Mouse (Mus musculus): ENCODE measurements around the gene Ebf3. TPM values are rescaled to one million over a fixed set of nuclear protein-coding genes. Genes with fewer than 3 reads are reported as not detected.

Ebf3 gene
- polyA plus RNA-seq, 1 experiment from 2014 or later, result 1.1 TPM

DNA sequence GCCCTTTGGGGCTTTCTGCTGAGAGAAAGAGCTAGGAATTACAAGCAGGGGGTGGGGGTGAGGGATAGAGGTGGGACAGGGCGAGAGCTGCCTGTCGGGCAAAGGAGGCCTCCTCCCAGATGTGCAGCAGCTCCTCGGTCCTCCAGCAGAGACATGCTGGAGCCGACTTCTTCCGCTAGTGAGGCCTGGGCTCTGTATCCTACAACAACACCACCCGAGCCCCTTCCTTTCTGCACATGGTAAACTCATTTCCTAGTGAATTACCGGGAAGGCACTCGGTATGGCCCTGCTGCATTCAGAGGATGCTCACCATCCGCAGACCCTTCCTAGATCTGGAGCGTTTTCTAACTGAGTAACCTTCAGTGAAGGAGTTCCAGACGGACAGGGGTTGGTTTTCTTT is 14.1 kb downstream of the Ebf3 start:
- H3K4me1 ChIP-seq, result peaks cover 35% of the 10 kb centered on the region
- H3K27ac ChIP-seq, result no peak overlapping the region
- H3K4me2 ChIP-seq, result no peak overlapping the region
- 55% methylated on average over 11 of the region's 11 CpGs for WGBS
- H3K36me3 ChIP-seq (ENCODE audit: poor library complexity, severe bottlenecking), result no peaks in the 10 kb centered on the region
- H3K9ac ChIP-seq, result no peak overlapping the region
- no peaks in the 10 kb centered on the region for H3K9me3 ChIP-seq (replicated peaks)
- H3K27me3 ChIP-seq, result peaks cover 88% of the 10 kb centered on the region
- no peak overlapping the region for H3K4me3 ChIP-seq
- no peak for ATAC-seq

DNA sequence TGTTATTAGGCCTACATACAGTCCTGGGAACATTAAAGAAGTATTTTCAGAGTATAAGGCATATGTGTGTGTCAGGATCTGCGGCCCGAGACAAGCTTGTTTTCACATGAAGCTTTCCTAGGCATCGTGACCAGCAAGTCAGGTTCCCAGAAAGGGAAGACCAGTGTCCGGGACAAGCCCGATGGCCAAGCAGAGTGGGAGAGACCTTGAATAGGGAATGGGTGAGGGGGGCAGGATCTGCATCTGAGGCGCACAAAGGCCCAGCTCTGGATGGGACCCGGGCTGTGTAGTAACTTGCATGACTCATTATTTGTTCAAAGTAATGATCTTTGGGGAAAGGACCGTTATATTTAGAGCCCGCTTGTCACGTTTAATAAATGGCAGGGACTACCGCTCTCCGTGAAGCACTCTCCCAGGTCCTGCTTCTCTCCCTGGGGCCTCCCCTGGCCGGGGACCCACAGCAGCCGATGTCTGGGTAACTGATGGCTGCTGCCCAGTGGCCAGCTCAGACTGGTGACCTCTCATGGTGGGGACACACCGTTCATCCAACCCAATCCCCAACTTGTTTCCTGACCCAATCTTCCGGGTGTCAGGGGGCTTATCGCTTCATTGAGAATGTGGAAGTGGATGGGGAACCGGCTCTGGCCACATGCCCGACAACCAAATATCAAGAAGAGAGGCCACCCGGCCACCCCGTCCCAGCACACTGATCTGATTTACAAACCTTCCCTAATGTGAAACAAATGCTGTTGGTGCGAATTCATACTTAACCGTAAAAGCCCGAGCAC is 16.5 kb downstream of the Ebf3 start:
- Histone ChIP-seq H3K9me3 (replicated peaks) (no peaks in the 10 kb centered on the region), H3K4me3 (no peak overlapping the region), H3K27ac (no peak overlapping the region), H3K9ac (no peak overlapping the region), H3K4me2 (no peak overlapping the region), H3K36me3 (ENCODE audit: poor library complexity, severe bottlenecking) (no peaks in the 10 kb centered on the region), H3K4me1 (peaks cover 24% of the 10 kb centered on the region), H3K27me3 (peaks cover 80% of the 10 kb centered on the region)
- WGBS, result 82% methylated on average over 24 of the region's 24 CpGs
- ATAC-seq, result no peak

DNA sequence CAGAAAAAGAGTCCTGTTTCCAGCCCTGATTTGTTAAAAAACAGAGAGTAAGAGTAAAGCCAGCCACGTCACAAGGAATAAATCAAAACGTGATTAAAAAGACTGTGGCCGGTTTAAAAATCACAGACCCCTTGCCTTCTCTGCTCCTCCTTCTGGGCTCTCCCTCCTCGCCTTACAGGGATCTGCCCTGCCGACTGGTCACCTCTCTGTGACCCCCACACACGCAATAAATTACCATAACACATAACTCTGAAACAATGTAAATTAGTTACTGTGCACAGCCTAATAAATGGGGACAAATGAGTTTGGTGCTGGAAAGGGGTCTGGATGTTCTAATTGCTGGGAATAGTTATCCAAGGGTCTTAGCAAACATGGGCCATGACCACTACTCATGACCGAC is 17.1 kb downstream of the Ebf3 start:
- no peaks in the 10 kb centered on the region for H3K9me3 ChIP-seq (replicated peaks)
- WGBS, result 52% methylated on average over 7 of the region's 7 CpGs
- peaks cover 17% of the 10 kb centered on the region for H3K4me1 ChIP-seq
- ATAC-seq, result no peak
- peaks cover 80% of the 10 kb centered on the region for H3K27me3 ChIP-seq
- H3K4me3 ChIP-seq, result no peak overlapping the region
- no peak overlapping the region for H3K4me2 ChIP-seq
- no peak overlapping the region for H3K27ac ChIP-seq
- H3K9ac ChIP-seq, result no peak overlapping the region
- no peaks in the 10 kb centered on the region for H3K36me3 ChIP-seq (ENCODE audit: poor library complexity, severe bottlenecking)

DNA sequence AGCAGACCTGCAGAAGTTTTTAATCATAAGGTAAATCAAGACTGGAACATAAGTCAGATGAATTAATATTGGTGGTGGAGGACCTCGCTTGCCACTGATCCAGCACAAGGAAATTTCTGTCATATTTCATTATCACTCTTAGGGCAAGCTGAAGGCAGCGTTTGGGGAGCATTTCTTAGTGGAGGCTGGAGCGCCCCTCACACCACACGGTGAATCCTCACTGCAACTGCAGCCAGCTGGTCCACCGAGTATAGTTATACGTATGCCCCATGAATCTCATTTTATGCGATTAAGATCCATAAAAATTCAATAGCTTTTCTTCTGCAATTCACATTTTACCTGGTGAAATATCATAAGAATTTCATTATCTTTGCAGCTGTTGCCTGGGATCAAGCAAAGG is 18.6 kb downstream of the Ebf3 start:
- H3K9ac ChIP-seq, result no peak overlapping the region
- 82% methylated on average over 7 of the region's 7 CpGs for WGBS
- no peak for ATAC-seq
- peaks cover 82% of the 10 kb centered on the region for H3K27me3 ChIP-seq
- no peak overlapping the region for H3K4me2 ChIP-seq
- no peak overlapping the region for H3K4me3 ChIP-seq
- no peak overlapping the region for H3K27ac ChIP-seq
- no peaks in the 10 kb centered on the region for H3K36me3 ChIP-seq (ENCODE audit: poor library complexity, severe bottlenecking)
- no peaks in the 10 kb centered on the region for H3K9me3 ChIP-seq (replicated peaks)
- H3K4me1 ChIP-seq, result peaks cover 4% of the 10 kb centered on the region; the same call in 1 of the 2 replicates

DNA sequence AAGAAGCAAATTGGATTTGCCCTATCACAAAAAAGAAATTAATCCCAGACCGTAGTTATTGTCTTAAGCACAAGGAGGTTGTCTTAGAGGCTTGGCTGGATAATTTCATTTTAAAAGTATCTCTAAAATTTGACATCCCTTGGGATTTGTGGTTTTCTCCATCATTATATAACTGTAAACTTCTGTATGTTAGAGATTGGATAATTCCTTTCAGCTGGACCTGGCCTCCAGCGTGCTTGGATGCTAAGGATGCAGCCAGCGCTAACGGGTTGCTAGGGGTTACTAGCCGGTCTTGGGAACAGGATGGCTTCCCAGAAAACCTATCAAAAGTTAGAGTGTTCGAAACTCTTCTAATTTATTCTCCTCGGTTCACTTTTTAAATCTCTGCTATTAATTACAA is 19.8 kb downstream of the Ebf3 start:
- Histone ChIP-seq H3K4me1 (no peaks in the 10 kb centered on the region; the same call in 1 of the 2 replicates), H3K27me3 (peaks cover 79% of the 10 kb centered on the region), H3K9me3 (replicated peaks) (no peaks in the 10 kb centered on the region), H3K4me2 (no peak overlapping the region), H3K9ac (no peak overlapping the region), H3K36me3 (ENCODE audit: poor library complexity, severe bottlenecking) (no peaks in the 10 kb centered on the region), H3K4me3 (no peak overlapping the region), H3K27ac (no peak overlapping the region)
- ATAC-seq, result no peak
- 51% methylated on average over 7 of the region's 7 CpGs for WGBS

DNA sequence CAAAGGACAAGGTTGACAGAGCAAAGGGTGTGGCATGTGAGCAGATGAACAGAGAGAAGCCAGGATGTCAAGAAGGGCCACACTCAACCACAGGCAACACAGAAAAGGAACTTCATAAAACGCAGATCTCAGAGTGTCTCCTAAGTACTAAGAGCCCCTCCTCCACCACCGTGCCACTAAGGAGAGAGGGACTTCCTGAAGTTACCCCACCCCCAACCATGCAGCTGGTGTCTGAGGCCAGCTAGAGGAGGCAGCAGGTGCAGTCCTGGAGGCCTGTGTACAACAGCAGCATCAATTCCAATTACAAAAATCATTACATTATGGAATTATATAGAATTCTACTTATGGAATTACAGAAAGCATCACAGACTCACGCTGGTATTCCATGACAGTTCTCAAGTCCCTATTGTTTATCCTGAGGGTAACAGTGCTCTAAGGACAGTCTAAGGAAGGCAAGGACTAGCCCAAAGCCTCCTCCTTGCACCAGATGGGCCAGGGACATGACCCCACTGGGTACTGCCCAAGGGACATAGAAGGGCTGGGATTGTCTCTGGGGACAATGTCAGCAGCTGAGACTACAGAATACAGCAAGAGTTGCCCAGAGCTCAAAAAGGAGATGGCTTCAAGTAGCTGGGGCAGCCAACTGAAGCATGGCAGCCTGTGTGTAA is 24.8 kb downstream of the Ebf3 start:
- no peak overlapping the region for H3K4me2 ChIP-seq
- no peak overlapping the region for H3K27ac ChIP-seq
- no peaks in the 10 kb centered on the region for H3K36me3 ChIP-seq (ENCODE audit: poor library complexity, severe bottlenecking)
- H3K4me3 ChIP-seq, result no peak overlapping the region
- peaks cover 55% of the 10 kb centered on the region for H3K27me3 ChIP-seq
- 66% methylated on average over 3 of the region's 3 CpGs for WGBS
- no peaks in the 10 kb centered on the region for H3K9me3 ChIP-seq (replicated peaks)
- H3K9ac ChIP-seq, result no peak overlapping the region
- no peak for ATAC-seq
- H3K4me1 ChIP-seq, result peaks cover 6% of the 10 kb centered on the region; the same call in 1 of the 2 replicates

DNA sequence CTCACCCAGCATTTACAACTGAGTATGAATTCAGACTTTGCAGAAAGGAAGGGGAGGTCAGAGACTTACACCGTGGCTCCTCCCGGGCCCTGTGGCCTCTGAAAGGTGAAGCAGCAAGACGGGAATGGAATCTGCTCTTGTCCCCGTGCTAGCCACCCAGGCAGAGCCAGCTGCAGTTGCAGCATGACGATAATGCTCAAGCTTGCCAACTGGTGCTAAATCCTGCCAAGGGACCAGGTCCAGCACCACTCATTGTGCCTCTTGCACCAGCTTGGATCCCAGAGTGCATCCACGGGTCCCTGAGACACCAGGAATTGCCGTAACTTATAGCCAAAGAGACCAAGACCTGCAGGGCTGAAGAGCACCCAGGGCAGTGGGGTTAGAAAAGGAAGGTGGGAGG is 36.1 kb downstream of the Ebf3 start:
- Histone ChIP-seq H3K4me2 (no peak overlapping the region), H3K4me3 (no peak overlapping the region), H3K9ac (no peak overlapping the region), H3K9me3 (replicated peaks) (no peaks in the 10 kb centered on the region), H3K27me3 (peaks cover 57% of the 10 kb centered on the region), H3K36me3 (ENCODE audit: poor library complexity, severe bottlenecking) (no peaks in the 10 kb centered on the region), H3K27ac (no peak overlapping the region), H3K4me1 (no peaks in the 10 kb centered on the region)
- ATAC-seq, result no peak
- 85% methylated on average over 7 of the region's 7 CpGs for WGBS

DNA sequence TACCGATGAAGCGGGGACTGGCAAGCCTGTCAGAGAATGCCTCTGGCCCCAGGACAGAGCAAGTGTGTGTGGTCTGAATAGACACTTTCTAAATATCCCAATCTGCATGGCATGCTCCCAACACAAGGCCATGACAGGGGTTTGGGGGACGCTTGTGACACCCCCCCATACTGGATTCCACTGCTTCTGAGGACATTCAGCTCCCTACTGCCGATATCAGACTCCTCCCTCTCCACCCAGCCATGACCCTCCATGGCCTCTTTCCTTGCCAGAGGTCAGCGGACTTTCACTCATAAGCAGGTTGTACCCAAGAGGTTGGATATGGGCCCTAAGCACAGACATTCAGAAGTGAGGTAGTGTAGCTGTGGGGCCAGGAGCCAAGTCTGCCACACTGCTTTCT is 36.5 kb downstream of the Ebf3 start:
- peaks cover 57% of the 10 kb centered on the region for H3K27me3 ChIP-seq
- H3K4me1 ChIP-seq, result peaks cover 3% of the 10 kb centered on the region; the same call in 1 of the 2 replicates
- whole genome bisulfite sequencing, result 84% methylated on average over 5 of the region's 5 CpGs
- no peaks in the 10 kb centered on the region for H3K36me3 ChIP-seq (ENCODE audit: poor library complexity, severe bottlenecking)
- H3K4me2 ChIP-seq, result no peak overlapping the region
- H3K27ac ChIP-seq, result no peak overlapping the region
- H3K9me3 ChIP-seq (replicated peaks), result no peaks in the 10 kb centered on the region
- no peak for ATAC-seq
- no peak overlapping the region for H3K4me3 ChIP-seq
- H3K9ac ChIP-seq, result no peak overlapping the region

DNA sequence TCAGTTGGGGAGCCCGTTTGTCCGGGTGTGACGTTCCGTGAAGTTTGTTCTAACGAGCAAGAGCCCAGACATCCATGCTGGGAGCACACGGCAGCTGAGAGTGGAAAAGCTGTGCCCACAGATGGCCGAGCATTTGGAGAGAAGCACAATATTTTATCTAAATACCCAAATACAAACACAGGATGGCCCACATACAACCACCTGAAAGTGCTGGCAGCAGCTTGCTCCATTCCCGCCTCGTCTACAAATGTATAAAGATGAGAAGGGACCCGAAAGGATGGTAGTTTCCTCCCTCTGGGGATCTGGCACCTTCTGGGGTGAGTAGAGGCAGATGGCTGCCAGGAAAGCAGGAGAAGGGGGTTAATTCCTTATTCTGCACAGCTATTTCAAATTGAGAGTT is 42.0 kb downstream of the Ebf3 start:
- ATAC-seq, result peak; percentile 79; the same call in 1 of the 2 replicates
- Histone ChIP-seq H3K4me3 (no peak overlapping the region), H3K36me3 (ENCODE audit: poor library complexity, severe bottlenecking) (no peaks in the 10 kb centered on the region), H3K4me2 (no peak overlapping the region), H3K27ac (no peak overlapping the region), H3K27me3 (peaks cover 80% of the 10 kb centered on the region), H3K9ac (no peak overlapping the region), H3K9me3 (replicated peaks) (no peaks in the 10 kb centered on the region), H3K4me1 (peaks cover 25% of the 10 kb centered on the region; the same call in 1 of the 2 replicates)
- WGBS, result 58% methylated on average over 10 of the region's 10 CpGs

DNA sequence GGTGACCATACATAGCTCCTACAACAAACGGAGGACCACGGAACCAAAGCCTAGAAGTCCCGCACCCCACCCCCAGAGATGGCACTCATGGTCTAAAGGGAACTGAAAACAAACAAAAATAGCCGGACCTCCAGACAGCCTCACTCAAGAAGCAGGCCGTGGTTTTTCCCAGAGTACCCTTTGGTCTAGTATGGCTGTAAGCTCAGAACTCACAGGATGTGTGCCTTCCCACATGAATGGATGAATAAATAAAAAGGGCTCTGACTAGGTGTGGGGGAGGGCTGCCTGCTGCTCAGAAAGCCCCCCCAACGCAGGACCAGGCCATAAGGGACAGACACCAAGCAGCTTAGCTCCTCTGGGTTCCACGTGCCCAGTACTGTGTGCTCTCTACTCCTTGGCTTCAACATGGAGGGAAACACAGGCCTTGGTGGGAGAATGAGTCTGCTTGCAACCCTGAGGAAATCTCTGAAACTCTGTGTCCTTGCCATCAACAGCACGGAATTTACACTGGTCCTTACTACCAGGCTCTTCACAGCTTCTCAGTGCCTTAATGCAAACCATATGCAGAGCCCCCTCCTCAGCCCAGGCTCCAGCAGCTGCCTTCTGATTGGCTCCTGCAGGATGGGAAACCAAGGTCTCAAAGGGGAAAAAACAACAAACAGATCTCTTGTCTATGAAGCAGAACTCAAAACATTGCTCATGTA is 45.6 kb downstream of the Ebf3 start:
- Histone ChIP-seq H3K4me2 (no peak overlapping the region), H3K9ac (no peak overlapping the region), H3K9me3 (replicated peaks) (no peaks in the 10 kb centered on the region), H3K27me3 (peaks cover 80% of the 10 kb centered on the region), H3K4me1 (peaks cover 38% of the 10 kb centered on the region), H3K27ac (no peak overlapping the region), H3K4me3 (no peak overlapping the region), H3K36me3 (ENCODE audit: poor library complexity, severe bottlenecking) (no peaks in the 10 kb centered on the region)
- WGBS, result 84% methylated on average over 8 of the region's 8 CpGs
- ATAC-seq, result no peak

DNA sequence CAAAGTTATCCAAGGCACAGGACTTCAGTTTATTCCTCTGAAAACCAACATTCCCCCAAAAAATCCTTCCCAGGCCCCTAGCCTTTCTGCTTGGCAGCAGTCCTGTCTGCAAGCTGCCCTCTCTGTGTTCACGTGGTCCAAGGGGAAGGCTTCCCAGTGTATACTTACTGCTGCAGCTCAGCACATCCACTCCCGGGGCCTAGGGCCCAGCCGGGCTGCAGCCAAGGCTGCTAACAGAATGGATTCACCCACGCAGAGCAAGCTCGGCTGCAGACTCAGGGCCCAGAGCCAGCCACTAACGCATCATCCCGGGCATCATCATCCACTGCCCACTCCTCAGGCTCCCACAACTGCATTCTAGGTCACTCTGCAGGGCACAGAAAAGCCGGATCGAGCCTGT is 46.8 kb downstream of the Ebf3 start:
- H3K9ac ChIP-seq, result no peak overlapping the region
- H3K27me3 ChIP-seq, result peaks cover 78% of the 10 kb centered on the region
- ATAC-seq, result no peak
- peaks cover 32% of the 10 kb centered on the region for H3K4me1 ChIP-seq
- no peaks in the 10 kb centered on the region for H3K9me3 ChIP-seq (replicated peaks)
- no peaks in the 10 kb centered on the region for H3K36me3 ChIP-seq (ENCODE audit: poor library complexity, severe bottlenecking)
- no peak overlapping the region for H3K4me3 ChIP-seq
- H3K4me2 ChIP-seq, result no peak overlapping the region
- 68% methylated on average over 9 of the region's 9 CpGs for WGBS
- H3K27ac ChIP-seq, result no peak overlapping the region

DNA sequence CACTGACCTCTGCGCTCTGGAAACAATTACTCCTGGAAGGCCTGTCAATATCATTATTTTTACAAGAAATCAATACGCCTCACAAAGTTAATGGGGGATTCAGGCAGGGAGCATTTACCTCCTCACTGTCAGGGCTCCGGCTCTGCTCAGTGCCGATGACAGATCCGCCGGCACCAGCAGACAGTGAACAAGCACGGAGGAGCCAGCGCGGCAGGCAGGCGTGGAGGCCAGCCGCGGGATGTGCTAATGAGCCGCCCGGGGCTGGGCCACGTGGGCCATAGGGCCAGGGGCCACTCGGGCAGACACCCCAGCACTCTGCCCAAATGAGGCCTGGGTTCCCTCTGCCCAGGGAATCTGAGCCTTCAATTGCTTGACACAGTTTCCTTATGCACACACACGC is 47.7 kb downstream of the Ebf3 start:
- Histone ChIP-seq H3K27me3 (peaks cover 76% of the 10 kb centered on the region), H3K4me2 (peak overlapping the region; percentile 33; the same call in 1 of the 2 replicates), H3K4me1 (peaks cover 29% of the 10 kb centered on the region), H3K9ac (peak overlapping the region; percentile 30), H3K27ac (no peak overlapping the region), H3K36me3 (ENCODE audit: poor library complexity, severe bottlenecking) (no peaks in the 10 kb centered on the region), H3K9me3 (replicated peaks) (no peaks in the 10 kb centered on the region), H3K4me3 (no peak overlapping the region)
- 16% methylated on average over 17 of the region's 17 CpGs for WGBS
- no peak for ATAC-seq
